Mouse (Mus musculus) central nervous system, embryonic 11.5 days (tissue): ENCODE measurements around the gene Galnt16. TPM values are rescaled to one million over a fixed set of nuclear protein-coding genes. Genes with fewer than 3 reads are reported as not detected.

Experiments used
- polyA plus RNA-seq: library from polyadenylated mRNA; depleted of rRNA; stranded (reverse); fragments of >200 nt; gene quantifications from 2 replicates; pipeline ENCODE4 v1.2.3, GENCODE M21; 2012; rRNA removed

Gene Galnt16
- 11.5 and 13.3 TPM in 2 replicates for polyA plus RNA-seq

GRCm38 (mm10) chr12:80517977-80518376, at the start of gene Galnt16:
Gene Galnt16, plus strand, starts transcription at chr12:80518277.

GRCm38 (mm10) chr12:80643693-80644505, 125.8 kb downstream of the Galnt16 start, which contains the start of the genes Slc39a9 and Erh:
Gene Slc39a9, plus strand, starts transcription at chr12:80643883.
Gene Erh, minus strand, starts transcription at chr12:80644341.

Other genes with a start within 250 kb of the Galnt16 start
- gene Dcaf5, start 81.7 kb upstream of the Galnt16 start, polyA plus RNA-seq, result 27.1 and 30.0 TPM in 2 replicates
- 38.8 and 42.0 TPM in 2 replicates for gene Exd2, start 55.2 kb upstream of the Galnt16 start, polyA plus RNA-seq
- 19.8 and 29.1 TPM in 2 replicates for gene Slc39a9, start 125.6 kb downstream of the Galnt16 start, polyA plus RNA-seq
- gene Erh, start 126.1 kb downstream of the Galnt16 start, polyA plus RNA-seq, result 364 and 556 TPM in 2 replicates
- 2.4 and 3.9 TPM in 2 replicates for gene Plekhd1, start 174.3 kb downstream of the Galnt16 start, polyA plus RNA-seq
- 4.4 and 8.3 TPM in 2 replicates for gene Ccdc177, start 242.4 kb downstream of the Galnt16 start, polyA plus RNA-seq